Mouse (Mus musculus) spleen, adult 2 months (tissue): ENCODE data around the gene Fcrl5.

Source experiments
- CTCF ChIP-seq: fragments of 200-500 bp; IDR thresholded peaks from 2 replicates; pipeline ENCODE4 v1.5.1; 2011; ENCODE audit warnings: mild to moderate bottlenecking, inconsistent platforms; ENCODE audit not compliant: insufficient read depth, insufficient read length, insufficient replicate concordance; ENCODE audit errors: extremely low read depth
- POLR2A ChIP-seq: fragments of 200-500 bp; IDR thresholded peaks from 2 replicates; pipeline ENCODE4 v1.6.1; 2011; ENCODE audit warnings: low read depth, low read length, inconsistent platforms

DNA sequence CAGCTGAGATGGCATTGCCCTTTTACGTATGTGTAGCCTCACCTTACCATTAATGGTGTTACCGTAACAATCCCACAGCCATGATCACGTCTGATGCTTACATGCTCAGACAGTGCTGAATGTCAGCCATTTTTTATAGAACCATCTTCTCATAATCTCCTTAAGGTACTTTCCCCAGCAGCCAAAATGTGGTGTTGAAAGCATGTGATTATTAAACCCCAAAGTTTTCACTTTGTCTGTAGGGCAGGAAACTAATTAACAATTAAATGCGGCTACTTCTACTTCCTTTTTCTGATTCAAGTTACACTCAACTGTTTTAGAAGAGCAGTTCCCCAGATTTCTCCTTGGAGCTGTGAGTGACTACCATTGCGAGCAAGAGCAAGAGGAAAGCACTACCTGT, at the start of gene Fcrl5:
- TF ChIP-seq CTCF (no peak), POLR2A (no peak)
